Mouse (Mus musculus): ENCODE results near the gene Shisa7.
"Not testable (repeated sequence)": the region's sequence is repeated elsewhere in the genome, so short reads cannot be mapped to it uniquely, and the experiment has no call there.

The Shisa7 gene

GRCm38 (mm10) chr7:4844245-4844916 lies at the start of gene Shisa7:
TSS of gene Shisa7 (minus strand) at chr7:4844696.
- no peak for ATAC-seq (ENCODE audit: insufficient number of reproducible peaks, low FRiP score, low TSS enrichment)

- ATAC-seq (ENCODE audit: insufficient number of reproducible peaks, low FRiP score, low TSS enrichment): no peak
Measured at GRCm38 (mm10) chr7:4886680-4887079, 42.2 kb upstream of the Shisa7 start.

- not testable (repeated sequence) for ATAC-seq (ENCODE audit: insufficient number of reproducible peaks, low FRiP score, low TSS enrichment)
Measured at GRCm38 (mm10) chr7:4879036-4879435, 34.5 kb upstream of the Shisa7 start.

DNA sequence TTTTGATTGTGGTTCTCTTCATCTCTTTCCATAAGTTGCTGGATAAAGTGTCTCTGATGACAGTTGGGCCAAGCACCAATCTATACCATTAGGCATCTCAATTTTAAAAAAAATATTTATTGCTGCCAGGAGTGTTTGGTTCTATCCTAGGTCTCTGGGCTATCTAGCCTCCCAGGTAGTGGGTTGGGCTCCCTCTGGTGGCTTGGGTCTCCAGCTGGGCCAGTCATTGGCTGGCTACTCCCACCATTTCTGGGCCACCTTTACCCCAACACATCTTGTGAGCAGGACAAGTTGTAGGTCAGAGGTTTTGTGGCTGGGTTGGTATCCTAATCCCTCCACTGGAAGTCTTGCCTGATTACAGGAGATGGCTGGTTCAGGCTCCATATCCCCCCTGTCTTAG lies 33.7 kb upstream of the Shisa7 start:
- no peak for ATAC-seq (ENCODE audit: insufficient number of reproducible peaks, low FRiP score, low TSS enrichment)

DNA sequence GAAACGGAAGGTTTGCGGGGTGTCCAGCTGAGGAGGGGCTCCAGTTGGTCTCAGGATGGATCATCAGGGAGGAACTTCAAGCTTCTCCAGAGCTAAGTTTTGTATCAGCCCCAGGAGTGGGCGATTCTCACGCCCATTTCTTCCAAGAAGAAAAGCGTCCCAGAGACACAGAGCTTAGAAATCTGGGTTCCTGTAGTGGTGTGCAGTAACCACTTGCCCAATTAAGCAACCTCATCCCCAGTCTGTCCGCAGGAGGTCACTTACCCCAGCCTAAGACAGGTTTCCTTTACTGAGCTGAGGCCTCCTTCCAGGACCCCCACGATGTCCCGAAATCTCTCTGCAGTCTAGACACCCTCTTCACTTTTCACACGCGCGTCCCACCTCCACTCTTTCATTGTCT lies 32.7 kb upstream of the Shisa7 start:
- ATAC-seq (ENCODE audit: insufficient number of reproducible peaks, low FRiP score, low TSS enrichment): peak; percentile 47; the same call in 1 of the 2 replicates

GRCm38 (mm10) chr7:4876753-4877221 lies 32.3 kb upstream of the Shisa7 start, which contains the start of gene Isoc2a:
TSS of gene Isoc2a (plus strand) at chr7:4877153.
- peak; percentile 100 for ATAC-seq (ENCODE audit: insufficient number of reproducible peaks, low FRiP score, low TSS enrichment)

- ATAC-seq (ENCODE audit: insufficient number of reproducible peaks, low FRiP score, low TSS enrichment): no peak
Measured at GRCm38 (mm10) chr7:4870133-4870532, 25.6 kb upstream of the Shisa7 start, which contains the start of gene Isoc2b. TSS of gene Isoc2b (minus strand) at chr7:4870258.

DNA sequence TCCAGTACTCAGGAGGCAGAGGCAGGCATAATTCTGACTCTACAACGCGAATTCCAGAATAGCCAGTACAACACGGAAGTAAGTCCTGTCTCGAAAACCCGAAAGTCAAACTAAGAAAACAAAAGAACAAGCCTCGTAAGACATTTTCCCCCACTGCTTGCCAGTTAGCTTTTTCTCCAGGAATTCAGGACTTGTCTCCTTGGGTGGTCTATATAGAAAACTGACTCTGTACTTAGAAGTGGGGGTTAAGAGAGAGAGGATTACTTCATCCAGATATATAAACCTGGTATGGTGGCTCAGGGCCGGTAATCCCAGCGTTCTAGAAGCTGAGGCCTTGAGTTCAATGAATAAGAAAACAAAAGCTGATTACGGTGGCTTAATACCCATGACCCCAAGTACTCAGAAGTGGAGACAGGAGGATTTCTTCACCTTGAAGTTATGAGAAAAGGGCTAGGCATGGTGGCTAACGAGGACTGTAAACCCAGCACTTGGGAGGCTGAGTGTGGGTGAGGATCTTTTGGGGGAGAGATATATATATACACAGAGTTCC lies 22.2 kb upstream of the Shisa7 start:
- no peak for ATAC-seq (ENCODE audit: insufficient number of reproducible peaks, low FRiP score, low TSS enrichment)

GRCm38 (mm10) chr7:4865579-4866493 lies 21.3 kb upstream of the Shisa7 start:
- ATAC-seq (ENCODE audit: insufficient number of reproducible peaks, low FRiP score, low TSS enrichment): peak; percentile 99

DNA sequence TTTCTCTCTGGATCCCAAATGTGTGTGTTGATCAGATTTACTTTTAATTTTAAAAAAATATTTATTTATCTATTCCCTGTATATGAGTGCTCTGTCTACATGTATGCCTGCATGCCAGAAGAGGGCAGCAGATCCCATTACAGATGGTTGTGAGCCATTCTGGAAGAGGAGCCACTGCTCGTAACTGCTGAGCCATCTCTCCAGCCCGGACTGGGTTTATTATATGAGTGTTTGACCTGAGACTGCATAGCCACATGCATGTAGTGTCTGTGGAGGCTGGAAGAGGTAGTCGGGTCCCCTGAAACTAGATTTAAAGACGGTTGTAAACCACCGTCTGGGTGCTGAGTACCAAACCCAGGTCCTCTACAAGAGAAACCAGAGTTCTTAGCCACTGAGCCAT lies 20.6 kb upstream of the Shisa7 start:
- ATAC-seq (ENCODE audit: insufficient number of reproducible peaks, low FRiP score, low TSS enrichment): no peak

DNA sequence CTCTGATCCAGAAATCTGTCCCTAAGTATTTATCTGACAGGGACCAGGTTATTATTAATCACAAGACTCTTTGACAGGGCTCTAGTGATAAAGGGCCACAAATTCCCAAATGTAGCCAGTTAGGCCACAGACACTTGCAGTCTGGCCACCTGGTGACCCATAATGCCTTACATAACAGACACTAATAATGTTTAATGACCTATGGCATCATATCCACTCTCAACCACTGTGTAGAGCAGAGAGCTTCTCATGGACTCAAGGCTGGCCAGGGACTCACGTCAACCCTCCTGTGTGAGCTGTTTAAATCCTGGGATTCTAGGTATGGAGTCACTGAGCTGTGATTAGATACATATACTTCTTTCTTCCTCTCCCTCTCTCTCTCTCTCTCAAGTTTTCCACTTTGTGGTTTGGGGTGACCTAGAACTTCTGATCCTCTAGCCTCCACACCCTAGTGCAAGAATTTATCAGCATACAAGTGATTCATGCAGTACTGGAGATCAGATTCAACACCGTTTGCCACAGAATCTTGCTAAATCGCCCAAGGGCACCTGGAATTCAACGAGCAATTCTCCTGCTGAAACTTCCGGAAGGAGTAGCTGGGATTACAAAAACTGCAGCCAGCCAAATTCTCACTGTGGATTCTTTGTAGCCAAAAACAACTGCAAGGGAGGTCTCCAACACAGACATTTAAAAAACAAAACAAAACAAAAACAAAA lies 19.8 kb upstream of the Shisa7 start:
- ATAC-seq (ENCODE audit: insufficient number of reproducible peaks, low FRiP score, low TSS enrichment): no peak

DNA sequence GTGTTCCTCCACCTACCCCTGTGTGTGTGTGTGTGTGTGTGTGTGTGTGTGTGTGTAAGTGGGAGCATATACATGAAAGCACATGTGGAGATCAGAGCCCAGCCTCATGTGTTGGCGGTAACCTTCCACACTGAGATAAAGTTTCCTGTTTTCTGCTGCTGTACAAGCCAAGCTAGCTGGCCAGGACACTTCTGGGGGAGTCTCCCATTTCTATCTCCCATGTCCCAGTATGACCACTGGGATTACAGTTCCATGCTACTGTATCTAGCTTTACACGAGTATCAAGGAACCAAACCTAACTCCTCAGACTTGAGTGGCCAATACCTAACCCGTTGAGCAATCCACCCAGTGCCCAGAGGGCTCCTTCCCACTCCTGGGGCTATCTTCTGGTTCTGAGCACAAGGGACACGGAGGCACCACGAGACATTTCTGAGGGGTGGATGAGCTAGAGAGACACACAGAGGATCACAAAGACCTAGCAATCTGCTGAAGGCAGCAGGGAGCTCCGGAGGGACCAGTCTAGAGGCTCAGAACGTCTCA lies 19.1 kb upstream of the Shisa7 start:
- ATAC-seq (ENCODE audit: insufficient number of reproducible peaks, low FRiP score, low TSS enrichment): no peak

DNA sequence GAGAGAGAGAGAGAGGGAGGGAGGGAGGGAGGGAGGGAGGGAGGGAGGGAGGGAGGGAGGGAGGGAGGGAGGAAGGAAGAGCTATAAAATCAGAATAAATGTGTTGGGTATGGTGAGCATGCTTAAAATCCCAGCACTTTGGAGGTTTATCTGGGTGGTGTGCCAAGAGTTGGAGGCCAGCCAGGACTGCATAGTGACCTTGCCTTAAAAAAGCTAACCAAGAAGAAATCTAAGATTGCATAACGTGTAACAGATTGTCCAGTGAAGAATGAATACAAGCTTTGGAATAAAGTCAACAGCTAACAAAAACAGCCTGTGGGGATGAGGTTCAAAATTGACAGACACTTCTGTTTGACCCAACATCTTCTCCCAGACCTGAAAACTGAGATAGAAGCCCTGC lies 18.5 kb upstream of the Shisa7 start:
- ATAC-seq (ENCODE audit: insufficient number of reproducible peaks, low FRiP score, low TSS enrichment): no peak

GRCm38 (mm10) chr7:4860926-4861325 lies 16.4 kb upstream of the Shisa7 start:
- ATAC-seq (ENCODE audit: insufficient number of reproducible peaks, low FRiP score, low TSS enrichment): not testable (repeated sequence)

GRCm38 (mm10) chr7:4859418-4859978 lies 15.0 kb upstream of the Shisa7 start:
- ATAC-seq (ENCODE audit: insufficient number of reproducible peaks, low FRiP score, low TSS enrichment): no peak

DNA sequence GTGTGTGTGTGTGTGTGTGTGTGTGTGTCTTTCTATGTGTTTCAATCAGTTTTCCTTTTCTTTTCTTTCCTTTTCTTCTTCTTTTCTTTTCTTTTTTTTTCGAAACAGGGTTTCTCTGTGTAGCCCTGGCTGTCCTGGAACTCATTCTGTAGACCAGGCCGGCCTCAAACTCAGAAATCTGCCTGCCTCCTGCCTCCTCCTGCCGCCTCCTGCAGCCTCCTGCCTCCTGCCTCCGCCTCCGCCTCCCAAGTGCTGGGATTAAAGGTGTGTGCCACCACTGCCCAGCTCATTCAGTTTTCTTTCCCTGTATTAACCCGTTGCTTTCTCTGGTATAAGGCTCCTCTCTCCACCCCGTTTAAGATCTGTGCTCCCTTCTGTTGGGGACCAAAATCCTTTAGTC lies 12.8 kb upstream of the Shisa7 start:
- no peak for ATAC-seq (ENCODE audit: insufficient number of reproducible peaks, low FRiP score, low TSS enrichment)

DNA sequence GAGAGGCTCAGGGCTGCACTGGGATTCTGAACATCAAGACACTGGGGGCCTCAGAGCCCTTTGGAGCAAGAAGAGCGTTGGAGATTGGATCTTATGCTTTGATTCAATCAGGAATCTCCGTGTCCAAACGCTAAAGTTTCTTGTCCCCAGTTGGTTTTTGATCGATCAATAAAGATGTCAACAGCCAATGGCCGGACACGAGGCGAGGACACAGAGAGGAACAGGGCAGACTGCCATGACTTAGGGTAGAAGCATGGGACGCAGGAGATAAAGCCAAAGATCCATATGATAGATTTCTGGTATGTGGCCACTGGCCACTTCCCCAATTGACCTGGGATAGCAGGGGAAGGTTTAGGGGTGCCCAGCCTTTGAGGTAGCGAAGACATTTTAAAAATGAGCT lies 12.0 kb upstream of the Shisa7 start:
- ATAC-seq (ENCODE audit: insufficient number of reproducible peaks, low FRiP score, low TSS enrichment): no peak

DNA sequence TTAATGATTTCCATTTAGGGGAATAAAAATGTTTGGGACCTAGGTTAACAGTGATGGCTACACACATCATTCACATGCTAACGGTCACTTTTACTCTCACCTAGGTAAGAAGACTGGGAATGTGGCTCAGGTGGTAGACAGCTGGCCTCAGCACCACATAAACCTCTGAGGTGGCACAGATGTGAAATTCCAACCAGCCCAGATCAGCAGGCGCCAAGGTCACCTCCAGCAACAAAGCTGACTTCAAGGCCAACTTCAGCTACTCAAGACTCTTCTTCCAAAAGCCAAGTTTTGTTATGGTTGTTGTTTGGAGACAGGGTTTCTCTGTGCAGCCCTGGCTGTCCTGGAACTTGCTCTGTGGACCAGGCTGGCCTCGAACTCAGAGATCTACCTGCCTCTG lies 9.1 kb upstream of the Shisa7 start:
- no peak for ATAC-seq (ENCODE audit: insufficient number of reproducible peaks, low FRiP score, low TSS enrichment)

DNA sequence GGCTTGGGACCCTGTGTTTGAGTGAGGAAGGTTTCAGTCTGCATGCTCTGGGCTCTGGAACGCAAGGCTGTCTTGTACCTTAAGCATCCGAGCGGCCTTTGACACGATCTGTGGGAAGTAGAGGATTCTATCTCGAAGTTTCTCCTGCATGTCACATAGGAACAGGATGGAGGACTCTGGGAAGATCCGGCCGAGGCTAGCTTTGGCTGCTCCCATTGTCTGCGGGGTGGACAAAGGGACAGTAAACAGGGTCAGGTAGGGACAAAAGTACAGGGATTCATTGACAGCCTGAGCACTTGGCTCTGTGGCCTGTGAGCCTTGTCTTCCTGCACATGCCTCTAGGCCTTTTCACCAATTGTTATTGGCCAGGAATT lies 6.8 kb upstream of the Shisa7 start:
- ATAC-seq (ENCODE audit: insufficient number of reproducible peaks, low FRiP score, low TSS enrichment): no peak

All from cerebellum, adult (tissue).